Mouse (Mus musculus) mesoderm, embryonic 11.5 days (tissue): ENCODE results near the gene Zdhhc11.

Source experiments
- DNase-seq: peaks from one replicate; pipeline ENCODE4 v3.0.0-alpha.2; 2012; ENCODE audit warnings: low read depth, low spot score

Zdhhc11 gene

DNA sequence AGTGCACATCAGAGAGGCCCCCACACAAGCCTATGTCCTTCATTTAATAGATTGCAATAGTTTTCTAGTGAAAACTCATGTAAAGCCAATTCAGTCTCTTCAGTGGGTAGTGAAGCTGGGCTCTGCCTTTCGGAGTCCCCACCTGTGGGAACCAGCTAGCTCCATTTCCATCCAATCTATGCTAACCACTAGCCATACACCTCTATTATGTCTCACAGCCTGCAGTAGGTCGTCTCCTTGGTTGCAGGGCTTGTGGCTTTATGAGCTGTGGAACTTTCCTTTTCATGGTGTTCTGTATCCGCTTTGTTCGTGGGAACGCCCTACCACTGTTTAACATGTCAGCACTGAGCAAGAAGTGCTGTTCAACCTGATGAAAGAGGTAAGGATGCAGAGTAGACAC, at the start of gene Zdhhc11:
Zdhhc11 (plus strand) TSS at position 301 of the 400 bp plus-strand sequence.
- DNase-seq = no peak

DNA sequence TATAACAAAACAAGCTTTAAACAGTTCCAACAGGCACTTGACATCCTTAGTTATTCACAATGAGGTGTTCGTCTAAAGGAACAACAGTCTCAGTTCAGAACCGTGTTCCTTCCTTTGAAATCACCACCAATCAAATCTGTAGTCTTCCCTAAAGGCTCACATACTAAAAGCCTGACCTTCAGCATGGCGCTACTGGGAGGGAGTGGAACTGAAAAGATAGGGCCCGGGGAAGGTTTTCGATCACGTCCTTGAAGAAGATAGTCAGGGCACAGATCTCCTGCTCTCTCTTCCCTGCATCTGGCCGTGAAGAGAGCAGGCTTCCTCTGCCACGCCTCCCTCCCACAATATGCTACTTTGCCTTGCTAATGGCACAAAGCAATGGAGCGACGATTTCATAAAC, 31.4 kb upstream of the Zdhhc11 start:
- DNase-seq = no peak

DNA sequence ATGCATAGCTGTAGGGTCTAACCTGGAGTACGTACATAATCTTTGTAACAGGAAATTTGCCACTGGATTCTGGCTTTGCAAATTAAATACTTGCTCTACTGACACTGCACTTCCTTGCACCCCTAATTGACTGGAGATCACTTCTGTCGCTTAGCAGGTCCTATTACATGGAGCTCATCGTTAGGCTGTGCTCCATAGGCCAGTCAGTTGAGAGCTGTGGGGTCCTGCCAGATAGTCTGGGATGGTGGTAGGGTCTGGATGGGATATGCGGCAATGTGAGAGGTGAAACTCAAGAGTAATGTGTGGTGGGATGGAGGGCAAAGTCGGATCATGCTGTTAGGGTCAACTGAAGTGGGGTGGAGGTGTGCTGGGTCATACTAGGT, 26.7 kb upstream of the Zdhhc11 start:
- DNase-seq = peak; percentile 8

- DNase-seq = peak; percentile 93
These were observed 26.1 kb upstream of the Zdhhc11 start, which contains the start of the genes Trip13 and Brd9 for GRCm38 (mm10) chr13:73937321-73938176. Gene Trip13, minus strand, starts transcription at chr13:73937784. Gene Brd9, plus strand, starts transcription at chr13:73937811.

GRCm38 (mm10) chr13:73938177-73938560, 25.5 kb upstream of the Zdhhc11 start:
- DNase-seq = no peak

- no peak for DNase-seq
These were observed 24.6 kb upstream of the Zdhhc11 start for GRCm38 (mm10) chr13:73939101-73939500.

- DNase-seq = no peak
These were observed 19.0 kb upstream of the Zdhhc11 start for GRCm38 (mm10) chr13:73944606-73945005.

DNA sequence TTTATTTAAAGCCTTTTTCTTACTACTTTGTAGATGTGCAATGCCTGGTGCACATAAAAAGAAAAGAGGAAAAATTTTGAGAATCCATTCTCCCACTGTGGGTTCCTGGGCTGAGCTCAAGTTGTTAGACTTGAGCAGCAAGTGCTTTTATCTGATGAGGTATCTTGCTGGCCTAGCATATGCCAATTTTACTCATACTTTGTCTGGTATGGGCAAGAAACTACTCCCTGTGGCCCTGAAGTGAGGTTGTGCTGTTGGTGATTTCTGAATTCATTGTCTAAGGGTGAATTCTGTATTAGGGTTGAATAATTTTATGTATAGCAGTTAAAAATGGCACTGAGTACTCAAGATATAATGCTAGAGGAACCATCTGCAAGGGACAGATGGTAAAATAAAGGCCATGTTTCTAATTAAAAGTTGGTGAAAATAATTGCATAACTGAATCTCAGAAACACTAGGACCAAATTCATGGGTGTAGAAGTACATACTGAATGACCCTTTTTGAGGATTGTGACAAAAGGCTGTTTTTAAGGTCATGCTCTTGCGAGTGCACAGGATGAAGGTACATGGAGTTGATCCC, 10.0 kb upstream of the Zdhhc11 start:
- DNase-seq = no peak

- no peak for DNase-seq
These were observed 9.0 kb upstream of the Zdhhc11 start for GRCm38 (mm10) chr13:73954666-73955065.

DNA sequence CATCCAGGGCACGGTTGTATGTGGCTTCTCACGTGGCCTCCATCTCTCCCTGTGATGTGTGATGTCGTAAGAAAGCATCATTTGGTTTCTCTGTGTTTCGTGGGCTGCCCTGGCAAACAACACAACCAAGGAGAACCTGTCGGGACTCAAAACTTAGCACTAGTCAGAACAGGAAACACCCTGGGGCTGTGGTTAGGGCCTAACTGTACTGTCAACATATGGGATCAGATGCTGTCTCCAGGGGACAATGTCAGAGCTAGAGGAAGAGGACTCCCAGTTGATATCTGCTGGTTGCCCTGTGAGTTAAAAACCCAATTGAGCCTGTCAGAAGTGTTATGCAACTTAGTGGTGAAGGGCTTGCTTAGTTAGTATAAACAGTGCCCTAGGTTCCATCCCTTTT, 8.1 kb upstream of the Zdhhc11 start:
- no peak for DNase-seq

DNA sequence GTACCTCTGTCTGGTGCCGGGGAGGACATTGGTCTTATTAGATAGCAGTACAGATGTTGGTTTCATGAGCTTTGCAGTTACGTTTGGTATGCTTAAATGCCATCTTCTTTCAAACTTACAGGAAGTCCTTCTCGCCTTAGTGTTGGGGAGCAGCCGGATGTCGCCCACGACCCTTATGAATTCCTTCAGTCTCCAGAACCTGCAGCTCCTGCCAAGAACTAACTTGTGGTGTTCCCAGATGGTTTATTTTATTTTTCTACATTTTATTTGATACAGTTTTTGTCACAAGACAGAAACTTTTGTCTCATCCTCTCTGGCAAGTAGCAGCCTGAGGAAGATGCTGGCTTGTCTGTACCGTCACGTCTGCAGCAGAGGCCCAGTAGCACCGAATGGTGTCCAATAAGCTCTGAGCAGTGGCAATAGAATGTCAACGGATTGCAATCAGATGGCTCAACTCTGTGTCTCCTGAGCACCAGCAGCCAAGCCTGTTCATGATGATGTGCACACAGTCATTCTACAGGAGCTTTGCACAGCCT, 3.5 kb upstream of the Zdhhc11 start:
- DNase-seq = no peak

- no peak for DNase-seq
These were observed 2.5 kb upstream of the Zdhhc11 start for GRCm38 (mm10) chr13:73961177-73961576.

GRCm38 (mm10) chr13:73970545-73971448, 7.1 kb downstream of the Zdhhc11 start:
- DNase-seq = peak; percentile 74

GRCm38 (mm10) chr13:73974523-73974922, 10.9 kb downstream of the Zdhhc11 start:
- DNase-seq = no peak

DNA sequence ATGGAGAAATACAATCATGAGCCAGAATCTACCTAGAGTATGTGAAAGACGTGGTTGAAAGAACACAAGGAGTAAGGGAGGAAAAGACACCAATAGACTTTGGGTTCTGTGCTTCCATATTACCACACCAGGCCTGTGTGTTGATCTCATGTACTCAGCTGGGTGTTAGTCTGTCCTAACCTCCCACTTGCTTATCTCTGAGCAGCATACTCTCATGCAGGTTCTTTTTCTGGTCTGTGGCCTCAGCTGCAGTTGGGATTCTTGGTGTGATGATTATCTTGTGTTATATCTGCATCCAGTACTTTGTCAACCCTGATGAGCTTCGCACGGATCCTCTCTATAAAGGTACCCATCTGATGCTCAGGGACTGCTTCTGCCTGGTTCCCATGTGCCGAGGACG, 13.3 kb downstream of the Zdhhc11 start:
- no peak for DNase-seq

- no peak for DNase-seq
These were observed 26.7 kb downstream of the Zdhhc11 start for GRCm38 (mm10) chr13:73990325-73990724.

- no peak for DNase-seq
These were observed 27.1 kb downstream of the Zdhhc11 start for GRCm38 (mm10) chr13:73990761-73991160.

DNA sequence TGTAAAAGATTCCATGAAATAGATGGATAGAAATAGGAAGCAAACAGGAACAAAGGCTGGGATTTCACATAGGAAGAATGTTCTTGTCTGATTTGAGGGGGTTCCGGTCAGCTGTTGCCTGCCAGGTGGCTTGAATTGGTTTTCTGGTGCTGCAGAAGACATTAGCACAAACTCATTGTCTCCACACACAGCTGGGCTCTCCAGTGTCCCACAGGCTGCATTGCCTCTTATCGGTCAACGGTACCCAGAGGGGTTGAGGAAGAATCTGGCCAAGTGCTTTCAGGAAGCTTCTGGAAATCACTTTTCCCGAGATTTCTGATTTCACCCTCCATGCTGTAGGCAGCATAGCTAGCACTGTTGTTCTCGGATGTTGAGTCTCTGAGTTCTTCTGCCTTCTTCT, 27.6 kb downstream of the Zdhhc11 start:
- no peak for DNase-seq

- DNase-seq = no peak
These were observed 32.8 kb downstream of the Zdhhc11 start for GRCm38 (mm10) chr13:73996456-73996855.

DNA sequence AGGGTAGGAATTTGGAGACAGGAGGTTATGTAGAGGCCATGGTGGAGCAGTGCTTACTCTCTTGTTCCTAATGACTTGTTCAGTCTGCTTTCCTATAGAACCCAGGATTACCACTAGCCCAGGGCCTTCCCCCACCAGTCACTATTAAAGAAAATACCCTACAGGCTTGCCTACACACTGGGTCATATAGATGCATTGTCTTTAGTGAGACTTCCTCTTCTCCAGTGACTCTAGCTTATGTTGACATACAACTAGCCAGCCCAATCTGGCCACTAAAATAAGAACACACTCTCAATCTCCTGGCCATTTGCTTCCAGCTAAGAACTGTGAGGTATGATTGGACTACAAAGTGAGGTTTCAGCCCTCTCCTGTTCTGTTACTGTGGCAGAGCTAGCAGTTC, 36.9 kb downstream of the Zdhhc11 start:
- DNase-seq = no peak

GRCm38 (mm10) chr13:74000961-74001360, 37.3 kb downstream of the Zdhhc11 start:
- no peak for DNase-seq

DNA sequence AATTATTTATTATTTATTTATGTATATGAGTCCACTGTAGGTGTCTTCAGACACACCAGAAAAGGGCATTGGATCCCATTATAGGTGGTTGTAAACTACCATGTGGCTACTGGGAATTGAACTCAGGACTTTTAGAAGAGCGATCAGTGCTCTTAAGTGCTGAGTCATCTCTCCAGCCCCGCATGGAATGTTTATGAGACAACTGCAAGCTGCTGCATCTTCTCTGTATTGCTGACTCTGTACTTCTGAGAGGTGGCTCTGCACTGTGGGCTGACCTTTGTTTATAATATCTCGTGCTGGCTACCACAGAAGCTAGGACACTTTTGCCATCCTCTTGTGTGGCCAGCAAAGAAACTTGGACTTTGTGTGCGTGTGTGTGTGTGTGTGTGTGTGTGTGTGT, 37.8 kb downstream of the Zdhhc11 start:
- no peak for DNase-seq
